Mouse (Mus musculus): Measurements from ENCODE around the gene Paqr5.

Paqr5 gene

GRCm38 (mm10) chr9:61907621-61908295 lies 118.9 kb downstream of the Paqr5 start:
- DNase-seq: no peak

GRCm38 (mm10) chr9:61906912-61907311 lies 119.7 kb downstream of the Paqr5 start:
- DNase-seq: no peak

DNA sequence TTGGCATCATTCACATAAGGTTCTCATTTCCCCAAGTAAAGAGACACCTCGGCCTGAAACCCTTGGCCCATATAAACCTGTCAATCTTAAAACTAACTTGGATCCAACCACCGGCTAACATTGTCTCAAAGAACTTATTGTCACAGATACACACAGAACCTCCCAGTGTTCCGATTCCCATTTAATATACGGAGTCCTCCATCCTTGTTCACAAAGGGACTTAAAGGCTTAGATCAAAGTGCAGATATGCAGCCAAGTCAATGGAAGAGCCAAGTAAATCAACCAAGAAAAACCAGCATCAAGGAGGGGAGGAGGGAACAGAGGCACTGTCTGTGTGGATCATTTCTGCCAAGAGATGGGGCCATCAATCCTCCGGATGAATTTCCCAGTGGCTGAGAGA lies 121.1 kb downstream of the Paqr5 start:
- DNase-seq: no peak

- no peak for DNase-seq
Observed at GRCm38 (mm10) chr9:61904201-61904600, 122.5 kb downstream of the Paqr5 start.
